Mouse (Mus musculus): ENCODE results near the gene Ptprr.

DNA sequence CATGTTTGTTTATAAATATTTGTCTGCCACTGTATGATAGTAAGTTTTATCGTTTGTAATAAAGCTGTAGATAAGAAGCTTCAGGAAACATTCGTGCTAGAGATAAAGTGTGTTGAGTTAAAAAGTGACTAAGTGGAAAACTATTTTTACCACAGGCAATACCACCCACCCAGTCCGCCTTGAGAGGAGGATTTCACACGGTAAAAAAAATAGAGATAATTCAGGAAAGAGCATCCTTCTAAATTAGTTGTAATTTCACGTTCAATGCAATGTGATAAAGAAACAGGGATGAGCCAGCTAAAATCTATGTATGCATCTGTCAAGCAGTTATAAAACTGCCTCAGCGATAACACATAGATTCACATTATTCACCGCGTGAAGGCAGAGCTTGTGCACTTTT is 99.0 kb downstream of the Ptprr start:
- TF ChIP-seq CTCF (IDR thresholded peaks at IDR 0.05; ENCODE audit: insufficient read depth, low read depth, low read length) (no peak), POLR2A (IDR thresholded peaks at IDR 0.05; ENCODE audit: insufficient read depth, low read depth, low read length) (no peak)
